Mouse (Mus musculus): ENCODE results near the gene Col6a6.

GRCm38 (mm10) chr9:105791810-105792209 is 36.1 kb downstream of the Col6a6 start:
- no peak for TF ChIP-seq CTCF (IDR thresholded peaks at IDR 0.05)
- TF ChIP-seq POLR2A (IDR thresholded peaks at IDR 0.05; ENCODE audit: insufficient read depth, low read depth, low read length), result no peak
